Mouse (Mus musculus) brain, embryonic 14.5 days (tissue): Measurements from ENCODE around the gene Jak2.

Source experiments
- CTCF ChIP-seq: fragments of 200-500 bp; IDR thresholded peaks from 2 replicates; pipeline ENCODE4 v1.5.1; 2012; ENCODE audit warnings: inconsistent platforms, mild to moderate bottlenecking, moderate library complexity, borderline replicate concordance; ENCODE audit not compliant: insufficient read depth, insufficient read length; ENCODE audit errors: extremely low read depth
- POLR2A ChIP-seq: fragments of 200-500 bp; IDR thresholded peaks from 2 replicates; pipeline ENCODE4 v1.6.1; 2012; ENCODE audit warnings: mild to moderate bottlenecking, inconsistent platforms, borderline replicate concordance; ENCODE audit not compliant: poor library complexity, insufficient read depth, insufficient read length, severe bottlenecking; ENCODE audit errors: extremely low read depth

- TF ChIP-seq CTCF (no peak), POLR2A (no peak)
Observed at GRCm38 (mm10) chr19:29261638-29262037, 10.0 kb downstream of the Jak2 start.
